Mouse (Mus musculus): ENCODE data around the gene Col4a2. TPM values are rescaled to one million over a fixed set of nuclear protein-coding genes. Genes with fewer than 3 reads are reported as not detected.
"Not testable (repeated sequence)": the region's sequence is repeated elsewhere in the genome, so short reads cannot be mapped to it uniquely, and the experiment has no call there.

The Col4a2 gene
- total RNA-seq, 1 experiment from 2014 or later: 3.4 TPM

DNA sequence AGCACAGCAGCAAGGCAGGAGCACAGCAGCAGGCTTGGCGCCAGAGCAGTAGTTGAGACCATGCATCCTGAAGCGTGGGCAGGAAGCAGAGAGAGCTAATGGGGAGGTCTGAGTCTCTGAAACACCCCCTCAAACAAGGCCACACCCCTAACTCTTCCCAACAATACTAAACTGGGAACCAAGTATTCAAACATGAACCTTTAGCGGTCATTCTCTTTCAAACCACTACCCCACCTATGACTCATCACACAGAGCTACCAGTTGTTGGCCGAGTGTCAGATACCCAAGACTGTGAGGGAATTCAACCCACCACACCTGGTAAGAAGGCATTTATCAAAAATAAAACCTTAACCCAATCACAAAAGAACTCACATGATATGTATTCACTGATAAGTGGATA lies 174.6 kb downstream of the Col4a2 start:
- ATAC-seq (replicated peaks; ENCODE audit: insufficient number of reproducible peaks, low FRiP score, low TSS enrichment, poor library complexity, severe bottlenecking): no peak

DNA sequence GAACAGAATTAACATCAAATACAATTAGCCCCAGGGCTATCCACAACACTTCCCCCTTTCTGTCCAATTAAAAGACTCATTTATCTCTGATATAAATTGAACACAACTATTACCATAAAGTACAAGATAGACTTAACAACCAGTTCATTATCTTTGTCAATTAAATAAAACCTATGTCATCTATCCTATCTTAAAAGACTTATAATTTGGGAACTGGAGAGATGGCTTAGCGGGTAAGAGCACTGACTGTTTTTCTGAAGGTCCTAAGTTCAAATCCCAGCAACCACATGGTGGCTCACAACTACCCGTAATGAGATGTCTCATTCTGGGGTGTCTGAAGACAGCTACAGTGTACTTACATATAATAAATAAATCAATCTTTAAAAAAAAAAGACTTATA lies 179.7 kb downstream of the Col4a2 start:
- not testable (repeated sequence) for ATAC-seq (replicated peaks; ENCODE audit: insufficient number of reproducible peaks, low FRiP score, low TSS enrichment, poor library complexity, severe bottlenecking)

DNA sequence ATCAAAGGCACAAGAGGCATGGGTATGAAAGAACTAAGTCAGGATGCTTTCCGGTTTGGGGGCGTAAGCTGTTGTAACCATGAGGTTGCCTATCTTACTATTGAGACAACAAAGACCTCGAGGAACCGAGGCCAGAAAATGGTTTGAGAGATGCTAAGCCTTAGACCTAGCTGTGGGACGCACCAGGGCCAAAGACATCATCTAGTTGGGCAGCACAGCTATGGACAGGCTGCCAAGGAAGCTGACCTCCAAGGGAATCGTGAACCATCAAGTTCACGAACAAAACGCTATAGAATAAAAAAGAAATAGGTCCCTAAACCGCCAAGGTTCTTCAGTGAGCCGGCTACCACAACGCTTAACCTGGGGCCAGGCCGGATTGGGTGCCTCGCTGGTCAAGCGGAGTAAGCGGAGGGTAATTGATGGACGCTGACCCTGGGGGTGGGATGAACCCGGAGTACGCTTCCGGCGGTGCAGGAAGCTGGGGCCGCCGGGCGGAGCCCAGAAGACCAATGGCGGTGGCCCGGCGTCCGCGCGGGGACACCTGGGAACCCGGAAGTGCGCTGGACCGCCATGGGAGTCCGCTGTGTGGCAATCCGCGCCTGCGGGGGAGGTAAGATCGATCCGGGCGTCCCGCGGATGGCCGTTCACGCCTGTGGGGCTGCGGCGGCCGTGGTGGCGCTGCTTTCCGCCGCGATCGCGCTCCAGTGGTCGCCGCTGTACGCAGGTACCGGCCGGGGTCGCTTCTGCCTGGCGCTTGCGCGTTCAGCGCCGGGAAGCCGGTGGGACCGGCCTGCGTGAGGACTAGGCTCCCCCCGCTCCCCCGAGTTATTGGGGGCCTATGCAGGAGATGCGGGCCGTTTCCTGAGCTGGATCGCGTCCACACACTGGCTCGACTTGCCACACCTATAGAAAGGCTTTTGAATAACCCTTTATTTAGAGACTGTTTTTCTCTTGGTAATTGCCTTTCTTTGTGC lies 184.7 kb downstream of the Col4a2 start, which contains the start of gene Naxd:
Gene Naxd (plus strand): TSS at position 490 of the 974 bp plus-strand sequence.
- peak; percentile 96 for ATAC-seq (replicated peaks; ENCODE audit: insufficient number of reproducible peaks, low FRiP score, low TSS enrichment, poor library complexity, severe bottlenecking)

DNA sequence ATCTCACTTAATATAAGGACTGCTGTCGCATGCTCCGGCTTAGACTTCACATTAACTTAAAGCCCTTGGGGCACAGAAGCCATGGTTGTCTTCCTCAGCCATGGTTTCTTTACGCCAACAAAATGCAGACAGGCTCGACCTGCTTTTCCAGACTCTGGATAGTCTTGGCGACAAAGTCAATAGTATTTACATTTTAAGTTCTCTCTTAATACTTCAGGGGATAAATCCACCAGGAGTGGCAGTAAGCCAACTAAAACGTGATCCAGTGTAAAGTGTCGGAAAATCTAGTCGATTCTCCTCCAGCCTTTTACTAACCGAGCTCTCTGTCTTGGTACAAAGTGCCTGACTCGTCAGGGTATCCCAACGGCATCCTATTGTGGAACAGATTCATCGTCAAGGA lies 185.7 kb downstream of the Col4a2 start:
- ATAC-seq (replicated peaks; ENCODE audit: insufficient number of reproducible peaks, low FRiP score, low TSS enrichment, poor library complexity, severe bottlenecking): no peak

Other genes starting within 250 kb of the Col4a2 start
- 1.5 to 5.7 TPM (median 2.8 TPM) in 3 replicates for gene Col4a1, start within 50 bp of the Col4a2 start, total RNA-seq (2017)
- gene Rab20, start 165.9 kb downstream of the Col4a2 start, total RNA-seq (2017): 11.7 to 33.0 TPM (median 18.9 TPM) in 3 replicates
- gene Naxd, start 184.7 kb downstream of the Col4a2 start, total RNA-seq (2017): 27.9 to 51.1 TPM (median 46.4 TPM) in 3 replicates
- 18.3 to 33.8 TPM (median 30.6 TPM) in 3 replicates for gene Cars2, start 238.0 kb downstream of the Col4a2 start, total RNA-seq (2017)
- gene Ing1, start 242.8 kb downstream of the Col4a2 start, total RNA-seq (2017): 69.1 to 75.3 TPM (median 75.0 TPM) in 3 replicates

Measured in monocyte, adult 5-6 weeks (primary cell).